Mouse (Mus musculus): ENCODE measurements at regions not wholly inside any gene's neighbourhood (a gene's known extent, or its start where the extent isn't known, plus 50 kb on each side); places are given as distances from the start of the nearest gene placed in this dataset.

DNA sequence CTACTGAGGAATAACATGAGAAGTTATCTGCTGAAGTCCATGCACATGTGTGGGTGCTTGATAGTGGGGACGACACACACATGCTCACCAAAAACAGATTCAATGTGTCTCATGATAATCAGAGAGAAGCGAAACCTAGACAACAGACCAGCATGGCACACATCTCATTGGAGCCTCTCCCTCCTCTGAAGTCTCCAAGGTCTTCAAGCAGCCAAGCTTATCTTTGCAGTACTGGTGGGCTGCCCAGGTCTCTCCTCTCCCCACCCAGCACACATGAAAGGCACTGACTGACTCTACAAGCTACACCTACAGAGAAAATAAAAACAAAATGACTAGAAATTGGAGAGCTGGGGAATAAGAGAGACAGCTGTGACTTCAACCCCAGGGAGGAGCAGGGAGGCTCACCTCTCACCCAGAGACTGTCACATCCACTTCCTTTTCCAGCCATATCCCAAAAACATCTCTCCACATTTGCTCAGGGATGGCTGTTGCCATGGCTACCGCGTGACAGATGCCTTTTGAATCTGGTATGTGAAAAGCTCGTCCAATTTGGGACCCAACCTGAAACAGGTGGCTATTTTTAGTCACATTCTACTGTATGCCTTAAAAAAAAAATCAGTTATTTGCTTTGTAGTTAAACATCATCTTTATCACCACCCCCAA, 62.7 kb upstream of the Lclat1 start:
- H3K27me3 ChIP-seq (ENCODE audit: control insufficient read depth, insufficient read depth, low read length): no peaks in the 10 kb centered on the region
- 81% methylated on average over 5 of the region's 5 CpGs for WGBS
- H3K36me3 ChIP-seq (ENCODE audit: control insufficient read depth, insufficient read depth, low read length): no peaks in the 10 kb centered on the region
- no peak for TF ChIP-seq POLR2A (IDR thresholded peaks at IDR 0.05; ENCODE audit: control insufficient read depth, extremely low read depth, insufficient read depth, low read length, poor library complexity)
- TF ChIP-seq CTCF (IDR thresholded peaks at IDR 0.05; ENCODE audit: borderline replicate concordance, control insufficient read depth, extremely low read depth, insufficient read depth, low read length, poor library complexity): no peak
- no peak overlapping the region for H3K4me3 ChIP-seq (ENCODE audit: control insufficient read depth, insufficient read depth, low read length)
- H3K4me1 ChIP-seq (replicated peaks; ENCODE audit: control insufficient read depth, insufficient read depth, low read length): peaks cover 5% of the 10 kb centered on the region
- no peak for DNase-seq
- H3K27ac ChIP-seq (ENCODE audit: control insufficient read depth, insufficient read depth, low read length): no peak overlapping the region

DNA sequence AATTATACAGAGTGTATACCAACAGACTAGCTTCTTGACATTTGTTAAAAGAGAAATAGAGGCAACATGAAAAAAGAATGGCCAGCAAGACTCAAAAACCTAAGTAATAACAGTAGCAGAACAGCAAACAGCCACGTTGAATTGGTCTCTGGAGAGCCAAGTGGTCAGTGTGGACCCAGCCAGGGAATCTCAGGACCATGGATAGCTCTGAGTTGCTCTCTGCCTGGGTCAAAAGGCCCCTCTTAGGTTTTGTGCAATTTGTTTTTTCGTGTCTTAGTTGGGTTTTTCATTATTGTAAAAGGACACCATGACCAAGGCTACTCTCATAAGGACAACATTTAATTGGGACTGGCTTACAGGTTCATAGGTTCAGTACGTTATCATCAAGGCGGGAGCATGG, 60.8 kb upstream of the Lclat1 start:
- TF ChIP-seq CTCF (IDR thresholded peaks at IDR 0.05; ENCODE audit: borderline replicate concordance, control insufficient read depth, extremely low read depth, insufficient read depth, low read length, poor library complexity) (no peak), POLR2A (IDR thresholded peaks at IDR 0.05; ENCODE audit: control insufficient read depth, extremely low read depth, insufficient read depth, low read length, poor library complexity) (no peak)
- Histone ChIP-seq H3K36me3 (ENCODE audit: control insufficient read depth, insufficient read depth, low read length) (no peaks in the 10 kb centered on the region), H3K4me1 (replicated peaks; ENCODE audit: control insufficient read depth, insufficient read depth, low read length) (peaks cover 8% of the 10 kb centered on the region), H3K27me3 (ENCODE audit: control insufficient read depth, insufficient read depth, low read length) (no peaks in the 10 kb centered on the region), H3K4me3 (ENCODE audit: control insufficient read depth, insufficient read depth, low read length) (no peak overlapping the region), H3K27ac (ENCODE audit: control insufficient read depth, insufficient read depth, low read length) (no peak overlapping the region)
- 80% methylated on average over 4 of the region's 4 CpGs for WGBS
- DNase-seq: no peak

- TF ChIP-seq POLR2A (IDR thresholded peaks at IDR 0.05; ENCODE audit: control insufficient read depth, extremely low read depth, insufficient read depth, low read length, poor library complexity): no peak
- TF ChIP-seq CTCF (IDR thresholded peaks at IDR 0.05; ENCODE audit: borderline replicate concordance, control insufficient read depth, extremely low read depth, insufficient read depth, low read length, poor library complexity): no peak
- DNase-seq: no peak
- Histone ChIP-seq H3K4me1 (replicated peaks; ENCODE audit: control insufficient read depth, insufficient read depth, low read length) (peaks cover 15% of the 10 kb centered on the region), H3K4me3 (ENCODE audit: control insufficient read depth, insufficient read depth, low read length) (no peak overlapping the region), H3K27me3 (ENCODE audit: control insufficient read depth, insufficient read depth, low read length) (no peaks in the 10 kb centered on the region), H3K36me3 (ENCODE audit: control insufficient read depth, insufficient read depth, low read length) (no peaks in the 10 kb centered on the region), H3K27ac (ENCODE audit: control insufficient read depth, insufficient read depth, low read length) (no peak overlapping the region)
- 91% methylated on average over 2 of the region's 2 CpGs for WGBS
Measured at GRCm38 (mm10) chr17:73048164-73048563, 59.6 kb upstream of the Lclat1 start.

GRCm38 (mm10) chr17:73052956-73053355, 54.8 kb upstream of the Lclat1 start:
- no peak for DNase-seq
- peak overlapping the region; percentile 98 for H3K27ac ChIP-seq (ENCODE audit: control insufficient read depth, insufficient read depth, low read length)
- 93% methylated on average over 2 of the region's 2 CpGs for WGBS
- H3K4me1 ChIP-seq (replicated peaks; ENCODE audit: control insufficient read depth, insufficient read depth, low read length): peaks cover 36% of the 10 kb centered on the region
- no peaks in the 10 kb centered on the region for H3K36me3 ChIP-seq (ENCODE audit: control insufficient read depth, insufficient read depth, low read length)
- no peaks in the 10 kb centered on the region for H3K27me3 ChIP-seq (ENCODE audit: control insufficient read depth, insufficient read depth, low read length)
- TF ChIP-seq POLR2A (IDR thresholded peaks at IDR 0.05; ENCODE audit: control insufficient read depth, extremely low read depth, insufficient read depth, low read length, poor library complexity) (no peak), CTCF (IDR thresholded peaks at IDR 0.05; ENCODE audit: borderline replicate concordance, control insufficient read depth, extremely low read depth, insufficient read depth, low read length, poor library complexity) (no peak)
- H3K4me3 ChIP-seq (ENCODE audit: control insufficient read depth, insufficient read depth, low read length): no peak overlapping the region

GRCm38 (mm10) chr17:73053479-73054215, 54.1 kb upstream of the Lclat1 start:
- TF ChIP-seq CTCF (IDR thresholded peaks at IDR 0.05; ENCODE audit: borderline replicate concordance, control insufficient read depth, extremely low read depth, insufficient read depth, low read length, poor library complexity): no peak
- no peak for TF ChIP-seq POLR2A (IDR thresholded peaks at IDR 0.05; ENCODE audit: control insufficient read depth, extremely low read depth, insufficient read depth, low read length, poor library complexity)
- DNase-seq: peak; percentile 68
- H3K36me3 ChIP-seq (ENCODE audit: control insufficient read depth, insufficient read depth, low read length): no peaks in the 10 kb centered on the region
- 4% methylated on average over 3 of the region's 3 CpGs for WGBS
- peaks cover 36% of the 10 kb centered on the region for H3K4me1 ChIP-seq (replicated peaks; ENCODE audit: control insufficient read depth, insufficient read depth, low read length)
- no peak overlapping the region for H3K4me3 ChIP-seq (ENCODE audit: control insufficient read depth, insufficient read depth, low read length)
- H3K27me3 ChIP-seq (ENCODE audit: control insufficient read depth, insufficient read depth, low read length): no peaks in the 10 kb centered on the region
- H3K27ac ChIP-seq (ENCODE audit: control insufficient read depth, insufficient read depth, low read length): peak overlapping the region; percentile 98

GRCm38 (mm10) chr17:73054226-73054625, 53.6 kb upstream of the Lclat1 start:
- H3K4me1 ChIP-seq (replicated peaks; ENCODE audit: control insufficient read depth, insufficient read depth, low read length): peaks cover 36% of the 10 kb centered on the region
- peak; percentile 55 for DNase-seq
- peak overlapping the region; percentile 98 for H3K27ac ChIP-seq (ENCODE audit: control insufficient read depth, insufficient read depth, low read length)
- no peak for TF ChIP-seq CTCF (IDR thresholded peaks at IDR 0.05; ENCODE audit: borderline replicate concordance, control insufficient read depth, extremely low read depth, insufficient read depth, low read length, poor library complexity)
- no peak for TF ChIP-seq POLR2A (IDR thresholded peaks at IDR 0.05; ENCODE audit: control insufficient read depth, extremely low read depth, insufficient read depth, low read length, poor library complexity)
- H3K27me3 ChIP-seq (ENCODE audit: control insufficient read depth, insufficient read depth, low read length): no peaks in the 10 kb centered on the region
- H3K4me3 ChIP-seq (ENCODE audit: control insufficient read depth, insufficient read depth, low read length): no peak overlapping the region
- H3K36me3 ChIP-seq (ENCODE audit: control insufficient read depth, insufficient read depth, low read length): no peaks in the 10 kb centered on the region
